Mouse (Mus musculus) olfactory bulb, adult 2 months (tissue): Measurements from ENCODE around the gene Stk38.

Experiments
- CTCF ChIP-seq: fragments of 200-500 bp; IDR thresholded peaks from 2 replicates; pipeline ENCODE4 v1.5.1; 2012; ENCODE audit warnings: low read depth, mild to moderate bottlenecking, low read length, moderate library complexity; ENCODE audit not compliant: insufficient read depth
- POLR2A ChIP-seq: fragments of 200-500 bp; IDR thresholded peaks from 2 replicates; pipeline ENCODE4 v1.6.1; 2012; ENCODE audit warnings: mild to moderate bottlenecking, low read depth, low read length, moderate library complexity; ENCODE audit not compliant: insufficient read depth

GRCm38 (mm10) chr17:28991286-28991685 lies 16.5 kb downstream of the Stk38 start:
- TF ChIP-seq CTCF: no peak
- no peak for TF ChIP-seq POLR2A
